Mouse (Mus musculus) embryo, embryonic 9.5 days (tissue): ENCODE data around the gene S100pbp.

Source experiments
- DNase-seq: peaks from one replicate; pipeline ENCODE4 v3.0.0-alpha.2; 2017; ENCODE audit errors: extremely low spot score

S100pbp gene

DNA sequence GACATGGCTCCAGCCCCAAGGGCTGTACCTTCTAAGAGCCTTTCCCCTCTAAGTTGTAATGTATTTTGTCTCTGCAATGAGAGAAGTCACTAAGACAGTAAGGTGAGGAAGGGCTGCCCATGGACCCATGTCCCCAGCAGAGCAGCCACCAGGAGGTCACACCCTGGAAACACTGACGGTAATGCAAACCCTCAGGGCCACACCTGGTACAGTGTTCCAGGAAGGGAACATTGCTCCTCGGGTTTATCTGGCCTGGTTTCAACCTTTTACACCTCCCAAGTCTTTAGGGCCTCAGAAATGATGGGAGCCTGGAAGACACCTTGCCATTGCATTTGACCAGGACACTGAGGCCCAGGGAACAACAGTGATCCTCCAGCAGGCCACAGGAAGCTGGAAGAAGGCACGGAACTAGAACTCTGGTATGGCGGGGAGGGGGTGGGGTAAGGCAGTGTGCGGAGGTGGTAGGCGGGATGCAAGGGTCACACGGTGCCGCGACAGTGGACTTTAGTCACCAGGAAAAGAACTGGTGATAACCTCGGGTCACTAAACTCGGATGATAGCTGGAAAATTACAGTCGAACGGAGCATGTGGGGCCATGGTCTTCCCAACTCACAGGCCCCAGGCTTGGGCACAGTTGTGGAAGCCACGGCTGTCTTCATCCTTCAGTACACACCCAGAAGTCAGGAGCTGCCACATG, 87.2 kb downstream of the S100pbp start:
- DNase-seq: no peak
